Mouse (Mus musculus) thymus, adult 2 months (tissue): ENCODE measurements around the gene Fgfr2. TPM values are rescaled to one million over a fixed set of nuclear protein-coding genes. Genes with fewer than 3 reads are reported as not detected.

Experiments used
- DNase-seq: peaks from one replicate; pipeline ENCODE4 v3.0.0; 2021
- H3K27ac ChIP-seq: fragments of 200-500 bp; 2 replicates; pipeline ENCODE4 v1.5.1; 2012; ENCODE audit warnings: low read length, control low read depth; ENCODE audit not compliant: control insufficient read depth, insufficient read depth
- H3K27me3 ChIP-seq: fragments of 200-500 bp; 2 replicates; pipeline ENCODE4 v1.6.1; 2012; ENCODE audit warnings: mild to moderate bottlenecking, low read length, moderate library complexity, mixed read lengths; ENCODE audit not compliant: control insufficient read depth, insufficient read depth
- H3K36me3 ChIP-seq: fragments of 200-500 bp; 2 replicates; pipeline ENCODE4 v1.6.1; 2012; ENCODE audit warnings: mild to moderate bottlenecking, low read length, moderate library complexity; ENCODE audit not compliant: control insufficient read depth, insufficient read depth
- H3K4me1 ChIP-seq: fragments of 200-500 bp; replicated peaks from 2 replicates; pipeline ENCODE4 v1.6.1; 2012; ENCODE audit warnings: low read length; ENCODE audit not compliant: control insufficient read depth, insufficient read depth
- H3K4me3 ChIP-seq: fragments of 200-500 bp; 2 replicates; pipeline ENCODE4 v1.5.1; 2012; ENCODE audit warnings: mild to moderate bottlenecking, low read length, control low read depth, moderate library complexity; ENCODE audit not compliant: control insufficient read depth, insufficient read depth
- CTCF ChIP-seq: fragments of 200-500 bp; IDR thresholded peaks from 2 replicates; pipeline ENCODE4 v1.5.1; 2012; ENCODE audit warnings: mild to moderate bottlenecking, control low read depth, low read length, moderate library complexity, borderline replicate concordance; ENCODE audit not compliant: control insufficient read depth, poor library complexity, insufficient read depth; ENCODE audit errors: extremely low read depth
- POLR2A ChIP-seq: fragments of 200-500 bp; IDR thresholded peaks from 2 replicates; pipeline ENCODE4 v1.6.1; 2012; ENCODE audit warnings: mild to moderate bottlenecking, low read length, control low read depth, moderate library complexity; ENCODE audit not compliant: control insufficient read depth, poor library complexity, insufficient read depth; ENCODE audit errors: extremely low read depth
- WGBS: fragments of 180-500 bp; shearing (Covaris S2); methylation state at CpG from one replicate; pipeline ENCODE4 v1.1.7; 2018; 5-methylcytosine and 5-hydroxymethylcytosine counted together
- polyA plus RNA-seq: library from polyadenylated mRNA; depleted of rRNA; stranded (reverse); fragments of >200 nt; gene quantifications from 2 replicates; pipeline ENCODE4 v1.2.3, GENCODE M21; 2012

Gene Fgfr2
- polyA plus RNA-seq, 1 experiment = 12.1 TPM

GRCm38 (mm10) chr7:132751716-132752115, 371.4 kb downstream of the Fgfr2 start:
- H3K36me3 ChIP-seq = peaks cover 3% of the 10 kb centered on the region
- 93% methylated on average over 2 of the region's 2 CpGs for WGBS
- no peak overlapping the region for H3K4me3 ChIP-seq
- TF ChIP-seq CTCF (no peak), POLR2A (no peak)
- H3K27ac ChIP-seq = no peak overlapping the region
- no peak for DNase-seq
- no peaks in the 10 kb centered on the region for H3K27me3 ChIP-seq
- no peaks in the 10 kb centered on the region for H3K4me1 ChIP-seq

- H3K4me3 ChIP-seq = no peak overlapping the region
- H3K4me1 ChIP-seq = no peaks in the 10 kb centered on the region
- H3K27me3 ChIP-seq = no peaks in the 10 kb centered on the region
- no peak overlapping the region for H3K27ac ChIP-seq
- DNase-seq = no peak
- 97% methylated on average over 11 of the region's 11 CpGs for WGBS
- TF ChIP-seq POLR2A (no peak), CTCF (no peak)
- peaks cover 3% of the 10 kb centered on the region for H3K36me3 ChIP-seq
Measured at GRCm38 (mm10) chr7:132749504-132749903, 373.6 kb downstream of the Fgfr2 start.

GRCm38 (mm10) chr7:132748076-132748769, 374.9 kb downstream of the Fgfr2 start:
- Histone ChIP-seq H3K4me3 (no peak overlapping the region), H3K36me3 (peaks cover 3% of the 10 kb centered on the region), H3K27ac (no peak overlapping the region), H3K27me3 (no peaks in the 10 kb centered on the region), H3K4me1 (no peaks in the 10 kb centered on the region)
- DNase-seq = no peak
- WGBS = 92% methylated on average over 3 of the region's 3 CpGs
- TF ChIP-seq CTCF (no peak), POLR2A (no peak)

- DNase-seq = no peak
- 98% methylated on average over 6 of the region's 6 CpGs for WGBS
- no peak overlapping the region for H3K4me3 ChIP-seq
- TF ChIP-seq CTCF (no peak), POLR2A (no peak)
- no peak overlapping the region for H3K27ac ChIP-seq
- H3K27me3 ChIP-seq = no peaks in the 10 kb centered on the region
- peaks cover 3% of the 10 kb centered on the region for H3K36me3 ChIP-seq
- no peaks in the 10 kb centered on the region for H3K4me1 ChIP-seq
Measured at GRCm38 (mm10) chr7:132747096-132747495, 376.1 kb downstream of the Fgfr2 start.

- no peak for DNase-seq
- TF ChIP-seq POLR2A (no peak), CTCF (no peak)
- WGBS = 91% methylated on average over 5 of the region's 5 CpGs
- Histone ChIP-seq H3K36me3 (no peaks in the 10 kb centered on the region), H3K27me3 (no peaks in the 10 kb centered on the region), H3K27ac (no peak overlapping the region), H3K4me1 (no peaks in the 10 kb centered on the region), H3K4me3 (no peak overlapping the region)
Measured at GRCm38 (mm10) chr7:132742912-132743311, 380.2 kb downstream of the Fgfr2 start.

GRCm38 (mm10) chr7:132739829-132740228, 383.3 kb downstream of the Fgfr2 start:
- H3K4me3 ChIP-seq = no peak overlapping the region
- no peak overlapping the region for H3K27ac ChIP-seq
- DNase-seq = no peak
- H3K36me3 ChIP-seq = no peaks in the 10 kb centered on the region
- H3K4me1 ChIP-seq = peaks cover 13% of the 10 kb centered on the region
- H3K27me3 ChIP-seq = no peaks in the 10 kb centered on the region
- TF ChIP-seq POLR2A (no peak), CTCF (no peak)
- 95% methylated on average over 6 of the region's 6 CpGs for WGBS

GRCm38 (mm10) chr7:132738844-132739243, 384.3 kb downstream of the Fgfr2 start:
- Histone ChIP-seq H3K27me3 (no peaks in the 10 kb centered on the region), H3K4me1 (peaks cover 16% of the 10 kb centered on the region), H3K4me3 (no peak overlapping the region), H3K27ac (no peak overlapping the region), H3K36me3 (no peaks in the 10 kb centered on the region)
- TF ChIP-seq CTCF (no peak), POLR2A (no peak)
- 96% methylated on average over 6 of the region's 6 CpGs for WGBS
- DNase-seq = no peak
